Mouse (Mus musculus): ENCODE measurements around the gene Fgfr2. TPM values are rescaled to one million over a fixed set of nuclear protein-coding genes. Genes with fewer than 3 reads are reported as not detected.

Gene Fgfr2
- polyA plus RNA-seq, 1 experiment from 2014 or later: 11.4 TPM

GRCm38 (mm10) chr7:132145227-132145800 lies 977.8 kb downstream of the Fgfr2 start:
- 60% methylated on average over 15 of the region's 15 CpGs for WGBS (ENCODE audit: insufficient replicate concordance)
- Histone ChIP-seq H3K4me2 (ENCODE audit: low read depth, low read length) (no peak overlapping the region), H3K36me3 (ENCODE audit: control insufficient read depth, insufficient read depth) (no peaks in the 10 kb centered on the region), H3K9me3 (replicated peaks; ENCODE audit: control insufficient read depth, low read length) (no peaks in the 10 kb centered on the region), H3K4me1 (ENCODE audit: control insufficient read depth, low read depth, low read length) (no peaks in the 10 kb centered on the region), H3K27ac (ENCODE audit: low read length) (no peak overlapping the region), H3K4me3 (ENCODE audit: low read depth, low read length) (no peak overlapping the region), H3K27me3 (ENCODE audit: control insufficient read depth, insufficient read depth, low read depth, low read length) (no peaks in the 10 kb centered on the region), H3K9ac (ENCODE audit: low read depth, low read length) (no peak overlapping the region)
- ATAC-seq (ENCODE audit: low read depth): no peak

- no peak overlapping the region for H3K27ac ChIP-seq (ENCODE audit: low read length)
- H3K4me3 ChIP-seq (ENCODE audit: low read depth, low read length): no peak overlapping the region
- no peaks in the 10 kb centered on the region; the same call in 1 of the 2 replicates for H3K9me3 ChIP-seq (replicated peaks; ENCODE audit: control insufficient read depth, low read length)
- no peaks in the 10 kb centered on the region for H3K36me3 ChIP-seq (ENCODE audit: control insufficient read depth, insufficient read depth)
- no peaks in the 10 kb centered on the region for H3K27me3 ChIP-seq (ENCODE audit: control insufficient read depth, insufficient read depth, low read depth, low read length)
- H3K9ac ChIP-seq (ENCODE audit: low read depth, low read length): no peak overlapping the region
- H3K4me2 ChIP-seq (ENCODE audit: low read depth, low read length): no peak overlapping the region
- 68% methylated on average over 6 of the region's 6 CpGs for WGBS (ENCODE audit: insufficient replicate concordance)
- no peak for ATAC-seq (ENCODE audit: low read depth)
- H3K4me1 ChIP-seq (ENCODE audit: control insufficient read depth, low read depth, low read length): no peaks in the 10 kb centered on the region
Measured at GRCm38 (mm10) chr7:132128687-132129086, 994.5 kb downstream of the Fgfr2 start.

GRCm38 (mm10) chr7:132124948-132125347 lies 998.2 kb downstream of the Fgfr2 start:
- H3K27me3 ChIP-seq (ENCODE audit: control insufficient read depth, insufficient read depth, low read depth, low read length): no peaks in the 10 kb centered on the region
- H3K27ac ChIP-seq (ENCODE audit: low read length): no peak overlapping the region
- no peak overlapping the region for H3K4me3 ChIP-seq (ENCODE audit: low read depth, low read length)
- no peaks in the 10 kb centered on the region for H3K9me3 ChIP-seq (replicated peaks; ENCODE audit: control insufficient read depth, low read length)
- 62% methylated on average over 7 of the region's 7 CpGs for WGBS (ENCODE audit: insufficient replicate concordance)
- H3K4me2 ChIP-seq (ENCODE audit: low read depth, low read length): no peak overlapping the region
- no peak for ATAC-seq (ENCODE audit: low read depth)
- no peaks in the 10 kb centered on the region for H3K36me3 ChIP-seq (ENCODE audit: control insufficient read depth, insufficient read depth)
- H3K4me1 ChIP-seq (ENCODE audit: control insufficient read depth, low read depth, low read length): no peaks in the 10 kb centered on the region
- H3K9ac ChIP-seq (ENCODE audit: low read depth, low read length): no peak overlapping the region

GRCm38 (mm10) chr7:132123211-132123610 lies 999.9 kb downstream of the Fgfr2 start:
- Histone ChIP-seq H3K9ac (ENCODE audit: low read depth, low read length) (no peak overlapping the region), H3K27ac (ENCODE audit: low read length) (no peak overlapping the region), H3K4me1 (ENCODE audit: control insufficient read depth, low read depth, low read length) (no peaks in the 10 kb centered on the region), H3K36me3 (ENCODE audit: control insufficient read depth, insufficient read depth) (no peaks in the 10 kb centered on the region), H3K4me2 (ENCODE audit: low read depth, low read length) (no peak overlapping the region), H3K9me3 (replicated peaks; ENCODE audit: control insufficient read depth, low read length) (no peaks in the 10 kb centered on the region), H3K4me3 (ENCODE audit: low read depth, low read length) (no peak overlapping the region), H3K27me3 (ENCODE audit: control insufficient read depth, insufficient read depth, low read depth, low read length) (no peaks in the 10 kb centered on the region)
- WGBS (ENCODE audit: insufficient replicate concordance): 60% methylated on average over 7 of the region's 7 CpGs
- no peak for ATAC-seq (ENCODE audit: low read depth)

DNA sequence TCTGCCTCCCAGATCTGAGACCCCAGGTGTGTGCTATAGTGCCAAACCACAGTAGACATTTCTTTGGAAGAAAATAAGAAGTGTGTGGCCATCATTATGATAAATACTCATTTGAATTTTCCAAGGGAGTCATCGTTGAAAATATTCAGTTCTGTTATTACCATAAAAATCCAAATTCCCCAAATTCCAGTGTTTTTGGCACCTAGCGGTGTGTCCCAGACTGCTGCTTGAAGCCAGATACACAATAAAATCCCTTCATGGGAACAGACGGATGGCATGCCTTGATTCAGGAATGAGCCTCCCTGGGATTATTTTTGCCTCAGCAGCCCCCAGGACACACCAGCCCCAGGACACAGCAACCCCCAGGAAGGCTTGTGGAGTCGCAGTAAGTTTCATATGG lies 1003.3 kb downstream of the Fgfr2 start:
- no peaks in the 10 kb centered on the region for H3K9me3 ChIP-seq (replicated peaks; ENCODE audit: control insufficient read depth, low read length)
- H3K36me3 ChIP-seq (ENCODE audit: control insufficient read depth, insufficient read depth): no peaks in the 10 kb centered on the region
- H3K4me3 ChIP-seq (ENCODE audit: low read depth, low read length): no peak overlapping the region
- 58% methylated on average over 4 of the region's 4 CpGs for WGBS (ENCODE audit: insufficient replicate concordance)
- H3K4me2 ChIP-seq (ENCODE audit: low read depth, low read length): no peak overlapping the region
- no peaks in the 10 kb centered on the region for H3K27me3 ChIP-seq (ENCODE audit: control insufficient read depth, insufficient read depth, low read depth, low read length)
- no peaks in the 10 kb centered on the region for H3K4me1 ChIP-seq (ENCODE audit: control insufficient read depth, low read depth, low read length)
- ATAC-seq (ENCODE audit: low read depth): no peak
- H3K27ac ChIP-seq (ENCODE audit: low read length): no peak overlapping the region
- no peak overlapping the region for H3K9ac ChIP-seq (ENCODE audit: low read depth, low read length)

- Histone ChIP-seq H3K4me1 (ENCODE audit: control insufficient read depth, low read depth, low read length) (no peaks in the 10 kb centered on the region), H3K4me3 (ENCODE audit: low read depth, low read length) (no peak overlapping the region), H3K9ac (ENCODE audit: low read depth, low read length) (no peak overlapping the region), H3K27me3 (ENCODE audit: control insufficient read depth, insufficient read depth, low read depth, low read length) (no peaks in the 10 kb centered on the region), H3K36me3 (ENCODE audit: control insufficient read depth, insufficient read depth) (no peaks in the 10 kb centered on the region), H3K4me2 (ENCODE audit: low read depth, low read length) (no peak overlapping the region), H3K27ac (ENCODE audit: low read length) (no peak overlapping the region), H3K9me3 (replicated peaks; ENCODE audit: control insufficient read depth, low read length) (no peaks in the 10 kb centered on the region)
- ATAC-seq (ENCODE audit: low read depth): no peak
- 60% methylated on average over 5 of the region's 5 CpGs for WGBS (ENCODE audit: insufficient replicate concordance)
Measured at GRCm38 (mm10) chr7:132111770-132112169, 1011.4 kb downstream of the Fgfr2 start.

DNA sequence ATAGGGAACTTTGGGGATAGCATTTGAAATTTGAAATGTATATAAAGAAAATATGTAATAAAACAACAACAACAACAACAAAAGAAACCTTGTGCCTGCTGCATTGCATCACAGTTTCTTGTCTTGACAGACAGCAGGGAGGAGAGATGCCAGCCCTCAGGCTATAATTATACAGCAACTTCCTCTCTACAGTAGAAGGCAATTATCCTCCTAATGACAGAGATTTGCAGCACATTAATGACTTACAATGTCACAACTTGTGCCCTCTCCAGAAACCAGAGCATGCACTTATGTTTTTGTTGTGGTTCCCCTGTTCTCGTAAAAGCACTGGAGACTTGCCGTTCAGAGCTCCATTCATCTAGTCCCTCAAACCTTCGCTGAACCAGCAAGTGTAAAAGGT lies 1012.8 kb downstream of the Fgfr2 start:
- no peak for ATAC-seq (ENCODE audit: low read depth)
- H3K36me3 ChIP-seq (ENCODE audit: control insufficient read depth, insufficient read depth): no peaks in the 10 kb centered on the region
- no peak overlapping the region for H3K9ac ChIP-seq (ENCODE audit: low read depth, low read length)
- WGBS (ENCODE audit: insufficient replicate concordance): 75% methylated on average over 3 of the region's 3 CpGs
- H3K9me3 ChIP-seq (replicated peaks; ENCODE audit: control insufficient read depth, low read length): no peaks in the 10 kb centered on the region
- no peak overlapping the region for H3K4me3 ChIP-seq (ENCODE audit: low read depth, low read length)
- H3K27me3 ChIP-seq (ENCODE audit: control insufficient read depth, insufficient read depth, low read depth, low read length): no peaks in the 10 kb centered on the region
- no peak overlapping the region for H3K27ac ChIP-seq (ENCODE audit: low read length)
- no peaks in the 10 kb centered on the region for H3K4me1 ChIP-seq (ENCODE audit: control insufficient read depth, low read depth, low read length)
- no peak overlapping the region for H3K4me2 ChIP-seq (ENCODE audit: low read depth, low read length)

- Histone ChIP-seq H3K27ac (ENCODE audit: low read length) (no peak overlapping the region), H3K9ac (ENCODE audit: low read depth, low read length) (no peak overlapping the region), H3K4me3 (ENCODE audit: low read depth, low read length) (no peak overlapping the region), H3K4me2 (ENCODE audit: low read depth, low read length) (no peak overlapping the region), H3K4me1 (ENCODE audit: control insufficient read depth, low read depth, low read length) (no peaks in the 10 kb centered on the region), H3K27me3 (ENCODE audit: control insufficient read depth, insufficient read depth, low read depth, low read length) (no peaks in the 10 kb centered on the region), H3K9me3 (replicated peaks; ENCODE audit: control insufficient read depth, low read length) (no peaks in the 10 kb centered on the region), H3K36me3 (ENCODE audit: control insufficient read depth, insufficient read depth) (no peaks in the 10 kb centered on the region)
- ATAC-seq (ENCODE audit: low read depth): no peak
- WGBS (ENCODE audit: insufficient replicate concordance): 45% methylated on average over 4 of the region's 4 CpGs
Measured at GRCm38 (mm10) chr7:132106891-132107290, 1016.3 kb downstream of the Fgfr2 start.

DNA sequence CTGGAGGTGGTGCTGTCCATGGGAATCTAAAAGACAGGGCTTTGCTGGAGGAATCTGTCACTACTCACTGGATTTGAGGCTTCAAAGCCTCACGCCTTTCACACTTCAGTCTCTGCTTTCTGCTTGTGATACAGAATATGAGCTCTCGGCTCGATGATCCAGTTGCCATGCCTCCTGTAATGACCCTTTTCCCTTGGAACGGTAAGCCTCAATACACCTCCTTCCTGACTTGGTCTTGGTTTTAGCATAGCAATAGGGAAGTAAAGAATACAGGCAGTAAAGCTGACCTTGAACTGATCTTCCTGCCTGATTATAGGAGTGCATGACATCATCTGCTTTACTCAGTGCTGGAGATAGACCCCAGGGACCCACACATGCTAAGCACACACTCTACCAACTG lies 1017.8 kb downstream of the Fgfr2 start:
- Histone ChIP-seq H3K9ac (ENCODE audit: low read depth, low read length) (no peak overlapping the region), H3K27ac (ENCODE audit: low read length) (no peak overlapping the region), H3K27me3 (ENCODE audit: control insufficient read depth, insufficient read depth, low read depth, low read length) (no peaks in the 10 kb centered on the region), H3K4me3 (ENCODE audit: low read depth, low read length) (no peak overlapping the region), H3K4me2 (ENCODE audit: low read depth, low read length) (no peak overlapping the region), H3K9me3 (replicated peaks; ENCODE audit: control insufficient read depth, low read length) (no peaks in the 10 kb centered on the region), H3K4me1 (ENCODE audit: control insufficient read depth, low read depth, low read length) (no peaks in the 10 kb centered on the region), H3K36me3 (ENCODE audit: control insufficient read depth, insufficient read depth) (no peaks in the 10 kb centered on the region)
- ATAC-seq (ENCODE audit: low read depth): no peak
- WGBS (ENCODE audit: insufficient replicate concordance): 60% methylated on average over 4 of the region's 4 CpGs
